Mouse (Mus musculus) heart, adult 2 months (tissue): ENCODE measurements around the gene Bcl10. TPM values are rescaled to one million over a fixed set of nuclear protein-coding genes. Genes with fewer than 3 reads are reported as not detected.
A peak's percentile ranks its signal among the peaks of the same experiment; 100 is the strongest.
"Not testable (repeated sequence)": the region's sequence is repeated elsewhere in the genome, so short reads cannot be mapped to it uniquely, and the experiment has no call there.

Experiments used
- DNase-seq, 2 experiments: peaks; one replicate each; pipeline ENCODE4 v3.0.0; 2021
- H3K27ac ChIP-seq: fragments of 200-600 bp; 2 replicates; pipeline ENCODE4 v1.8.1; 2022
- H3K27me3 ChIP-seq: fragments of 200-500 bp; 2 replicates; pipeline ENCODE4 v1.6.1; 2012; ENCODE audit warnings: mild to moderate bottlenecking, low read length, inconsistent platforms, mixed read lengths; ENCODE audit not compliant: control insufficient read depth, insufficient read depth
- H3K36me3 ChIP-seq: fragments of 200-500 bp; 2 replicates; pipeline ENCODE4 v1.6.1; 2012; ENCODE audit warnings: low read length, inconsistent platforms; ENCODE audit not compliant: control insufficient read depth, insufficient read depth
- H3K4me1 ChIP-seq: fragments of 200-500 bp; 2 replicates; pipeline ENCODE4 v1.6.1; 2011; ENCODE audit warnings: low read length; ENCODE audit not compliant: control insufficient read depth, insufficient read depth
- H3K4me3 ChIP-seq: fragments of 200-600 bp; 2 replicates; pipeline ENCODE4 v1.8.1; 2022
- H3K79me2 ChIP-seq: fragments of 200-500 bp; replicated peaks from 2 replicates; pipeline ENCODE4 v1.6.1; 2012; ENCODE audit warnings: mild to moderate bottlenecking, inconsistent platforms, low read length, moderate library complexity, mixed read lengths; ENCODE audit not compliant: control insufficient read depth, insufficient read depth
- H3K9ac ChIP-seq: fragments of 200-500 bp; 2 replicates; pipeline ENCODE4 v1.6.1; 2012; ENCODE audit warnings: low read depth, mild to moderate bottlenecking, control low read depth, inconsistent platforms, low read length, mixed read lengths
- CTCF ChIP-seq: fragments of 200-600 bp; IDR thresholded peaks from 2 replicates; pipeline ENCODE4 v1.8.1; 2022; ENCODE audit warnings: antibody characterized with exemption, mild to moderate bottlenecking, moderate library complexity
- EP300 ChIP-seq: fragments of 200-500 bp; IDR thresholded peaks from 2 replicates; pipeline ENCODE4 v1.6.1; 2011; ENCODE audit warnings: low read depth, low read length, control low read depth; ENCODE audit not compliant: insufficient read depth
- POLR2A ChIP-seq: fragments of 200-500 bp; IDR thresholded peaks from 2 replicates; pipeline ENCODE4 v1.6.1; 2011; ENCODE audit warnings: mild to moderate bottlenecking, low read depth, low read length, control low read depth; ENCODE audit not compliant: insufficient read depth
- WGBS: fragments of 180-500 bp; shearing (Covaris S2); methylation state at CpG from one replicate; pipeline ENCODE4 v1.1.7; 2018; 5-methylcytosine and 5-hydroxymethylcytosine counted together
- intact Hi-C: fragments of 180-260 bp; cut with DNase I; formaldehyde crosslinking; loops from one replicate; pipeline ENCODE4 v1.15.1; 2025
- polyA plus RNA-seq: library from polyadenylated mRNA; depleted of rRNA; stranded (reverse); fragments of >200 nt; gene quantifications from 2 replicates; pipeline ENCODE4 v1.2.3, GENCODE M21; 2012
- total RNA-seq, 2 experiments: library from RNA; stranded (reverse); gene quantifications; 2 replicates each; pipeline ENCODE4 v1.2.3; 2021

Bcl10 gene
- total and polyA plus RNA-seq, 3 experiments: 11.0 to 19.3 (median 17.7) TPM

DNA sequence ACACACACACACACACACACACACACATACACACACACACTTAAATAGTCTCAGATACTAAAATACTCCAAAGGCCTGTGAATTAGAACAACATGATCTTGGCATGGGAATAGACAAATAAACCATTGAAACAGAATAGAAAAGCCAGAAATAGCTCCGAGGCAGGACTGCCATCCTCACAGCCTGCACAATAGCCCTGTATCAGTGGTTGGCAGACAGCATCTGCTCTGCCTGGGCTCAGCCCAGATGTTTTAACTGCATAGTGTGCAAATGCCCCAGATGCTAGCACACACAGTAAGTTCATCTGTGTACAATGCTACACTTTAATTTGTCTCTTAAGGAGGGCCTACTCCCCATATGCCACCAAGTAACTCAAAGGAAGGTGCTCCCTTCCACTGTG lies 37.2 kb downstream of the Bcl10 start:
- 33% methylated on average over 1 of the region's 1 CpGs for WGBS
- peak in 1 of 2 experiments; percentile 39 for DNase-seq
- Histone ChIP-seq H3K36me3 (no peaks in the 10 kb centered on the region), H3K27me3 (no peaks in the 10 kb centered on the region), H3K4me1 (peaks cover 6% of the 10 kb centered on the region), H3K9ac (no peak overlapping the region), H3K79me2 (no peaks in the 10 kb centered on the region), H3K4me3 (no peak overlapping the region), H3K27ac (no peak overlapping the region; the same call in 1 of the 2 replicates)
- intact Hi-C loops: no loop called here
- TF ChIP-seq EP300 (0 out of 2 replicates have a peak, but pooled peaks have one; percentile 22), CTCF (no peak)

DNA sequence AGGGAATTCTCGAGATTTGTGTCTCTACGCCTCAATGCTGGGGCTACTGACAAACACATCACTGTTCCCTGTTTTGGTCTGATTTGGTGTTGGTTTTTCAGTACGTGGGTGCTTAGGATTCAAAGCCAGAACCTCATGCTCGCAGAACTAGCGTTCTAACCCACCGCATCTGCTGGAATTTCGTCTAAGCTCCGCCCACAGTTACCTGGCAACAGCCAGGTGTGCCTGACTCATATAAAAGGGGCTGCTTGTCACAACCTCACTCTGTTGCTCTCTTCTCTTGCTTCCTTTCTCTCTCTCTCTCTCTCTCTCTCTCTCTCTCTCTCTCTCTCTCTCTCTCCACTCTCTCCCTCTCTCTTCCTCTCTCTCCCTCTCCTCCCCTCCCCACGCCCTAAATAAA lies 39.8 kb downstream of the Bcl10 start:
- Histone ChIP-seq H3K27ac (peak overlapping the region; percentile 64; the same call in 1 of the 2 replicates), H3K79me2 (no peaks in the 10 kb centered on the region), H3K4me1 (peaks cover 6% of the 10 kb centered on the region), H3K36me3 (no peaks in the 10 kb centered on the region), H3K4me3 (no peak overlapping the region), H3K9ac (no peak overlapping the region), H3K27me3 (no peaks in the 10 kb centered on the region)
- DNase-seq: no peak
- intact Hi-C loops: no loop called here
- 64% methylated on average over 9 of the region's 9 CpGs for WGBS
- TF ChIP-seq EP300: no peak
- no peak for TF ChIP-seq CTCF
- TF ChIP-seq POLR2A: no peak

DNA sequence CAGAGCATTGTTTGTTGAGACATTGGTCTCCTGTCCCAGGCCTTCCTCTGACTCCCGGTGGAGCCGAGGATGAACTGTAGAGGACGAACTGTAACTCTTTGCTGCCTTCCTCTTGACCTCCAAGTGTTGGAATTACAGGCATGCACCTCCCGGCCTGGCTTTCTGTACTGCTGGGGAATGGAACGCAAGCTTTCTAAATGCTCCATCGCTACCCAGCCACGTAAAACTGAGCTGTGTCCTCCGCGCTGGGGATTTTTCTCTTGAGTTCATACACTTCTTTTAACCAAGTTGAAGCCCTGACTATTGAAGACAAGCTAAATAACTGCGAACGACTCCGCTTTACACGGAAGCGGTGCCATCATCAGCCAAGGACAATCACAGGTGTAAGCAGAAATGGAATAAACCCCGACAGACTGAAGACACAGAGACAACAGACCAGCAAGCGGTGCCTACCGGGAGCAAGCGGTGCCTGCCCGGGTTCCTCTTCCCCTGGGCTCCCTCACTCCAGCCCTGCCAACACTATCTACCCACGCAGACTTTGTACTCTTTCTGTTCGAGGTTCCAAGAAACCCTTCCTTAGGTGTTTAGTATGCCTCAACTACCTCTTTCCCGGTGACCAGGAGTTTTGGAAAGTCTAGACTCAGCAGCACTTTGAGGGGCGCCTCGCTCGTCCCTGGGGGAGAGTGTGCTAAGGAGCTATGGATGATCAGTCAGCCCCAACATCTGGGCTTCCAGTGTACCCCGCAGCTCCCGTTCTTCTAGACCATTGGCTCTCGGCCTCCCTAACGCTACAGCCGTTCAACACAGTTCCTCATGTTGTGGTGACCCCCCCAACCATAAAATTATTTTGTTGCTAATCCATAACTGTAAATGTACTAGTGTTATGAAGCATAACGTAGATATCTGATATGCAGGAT lies 40.8 kb downstream of the Bcl10 start:
- 0 out of 2 replicates have a peak, but pooled peaks have one; percentile 26 for TF ChIP-seq POLR2A
- no peak for TF ChIP-seq EP300
- Histone ChIP-seq H3K79me2 (no peaks in the 10 kb centered on the region), H3K9ac (peak overlapping the region; percentile 47), H3K27me3 (no peaks in the 10 kb centered on the region), H3K27ac (peak overlapping the region; percentile 64), H3K36me3 (no peaks in the 10 kb centered on the region), H3K4me3 (peak overlapping the region; percentile 18; the same call in 1 of the 2 replicates), H3K4me1 (peaks cover 6% of the 10 kb centered on the region)
- intact Hi-C loops: loop anchor here (1.0 kb wide), 1 partner anchor 25 kb away; no protein-coding TSS in a partner anchor
- peak; percentile 31 to 32 for DNase-seq
- 36% methylated on average over 31 of the region's 31 CpGs for WGBS

DNA sequence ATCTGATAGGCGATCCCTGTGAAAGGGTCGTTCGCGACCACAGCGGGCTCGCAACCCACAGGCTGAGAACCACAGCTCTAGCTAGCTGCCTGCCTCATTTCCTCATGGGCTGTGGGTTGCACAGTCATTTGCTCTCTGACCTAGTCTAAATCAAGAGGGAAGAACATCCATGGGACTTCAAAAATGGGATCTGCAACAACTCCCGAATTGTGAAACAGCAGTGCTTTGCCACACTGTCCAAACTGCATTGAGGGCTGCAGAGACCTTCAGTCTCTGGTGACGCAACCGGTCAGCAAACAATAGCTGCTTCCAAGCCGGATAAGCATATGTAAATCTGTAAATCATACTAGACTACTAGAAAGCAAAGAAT lies 41.4 kb downstream of the Bcl10 start:
- TF ChIP-seq POLR2A: no peak
- no peak for TF ChIP-seq EP300
- TF ChIP-seq CTCF: no peak
- WGBS: 24% methylated on average over 10 of the region's 10 CpGs
- peak; percentile 39 to 43 for DNase-seq
- Histone ChIP-seq H3K9ac (no peak overlapping the region), H3K79me2 (no peaks in the 10 kb centered on the region), H3K4me3 (no peak overlapping the region; the same call in 1 of the 2 replicates), H3K27me3 (no peaks in the 10 kb centered on the region), H3K27ac (peak overlapping the region; percentile 64), H3K4me1 (peaks cover 6% of the 10 kb centered on the region), H3K36me3 (no peaks in the 10 kb centered on the region)
- intact Hi-C loops: no loop called here

DNA sequence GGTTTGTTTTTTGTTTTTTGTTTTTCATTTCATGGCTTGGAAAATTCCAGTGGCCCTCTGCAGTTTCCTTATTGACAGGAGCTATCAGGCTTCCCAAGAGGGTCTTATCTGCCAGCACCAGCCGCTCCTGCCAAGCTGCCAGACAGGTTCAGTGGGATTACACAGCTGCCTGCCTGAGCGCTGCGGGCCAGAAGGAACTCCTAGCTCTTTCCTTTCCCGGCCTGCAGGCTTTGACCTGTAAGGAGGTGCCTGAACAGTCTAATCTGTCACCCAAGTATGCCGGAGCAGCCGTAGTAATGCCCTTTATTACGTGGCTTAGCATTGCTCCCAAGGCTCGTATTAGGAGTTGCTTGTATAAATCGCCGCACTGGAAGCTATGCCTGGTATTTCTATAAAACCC lies 41.9 kb downstream of the Bcl10 start:
- no peaks in the 10 kb centered on the region for H3K36me3 ChIP-seq
- peak; percentile 64 to 72 for DNase-seq
- H3K4me3 ChIP-seq: no peak overlapping the region; the same call in 1 of the 2 replicates
- 10% methylated on average over 10 of the region's 10 CpGs for WGBS
- H3K4me1 ChIP-seq: peaks cover 6% of the 10 kb centered on the region
- peak overlapping the region; percentile 9; the same call in 1 of the 2 replicates for H3K9ac ChIP-seq
- TF ChIP-seq CTCF (no peak), EP300 (0 out of 2 replicates have a peak, but pooled peaks have one; percentile 38), POLR2A (0 out of 2 replicates have a peak, but pooled peaks have one; percentile 30)
- intact Hi-C loops: no loop called here
- H3K27ac ChIP-seq: peak overlapping the region; percentile 64
- no peaks in the 10 kb centered on the region for H3K79me2 ChIP-seq
- no peaks in the 10 kb centered on the region for H3K27me3 ChIP-seq

DNA sequence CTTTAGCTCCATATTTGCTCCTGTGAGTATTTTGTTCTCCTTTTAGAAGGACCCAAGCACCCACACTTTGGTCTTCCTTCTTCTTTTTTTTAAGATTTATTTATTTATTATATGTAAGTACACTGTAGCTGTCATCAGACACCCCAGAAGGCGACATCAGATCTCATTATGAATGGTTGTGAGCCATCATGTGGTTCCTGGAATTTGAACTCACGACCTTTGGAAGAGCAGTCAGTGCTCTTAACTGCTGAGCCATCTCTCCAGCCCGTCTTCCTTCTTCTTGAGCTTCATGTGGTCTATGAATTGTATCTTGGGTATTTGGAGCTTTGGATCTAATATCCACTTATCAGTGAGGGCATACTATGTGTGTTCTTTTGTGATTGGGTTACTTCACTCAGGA lies 43.0 kb downstream of the Bcl10 start:
- DNase-seq, H3K79me2 ChIP-seq, H3K4me1 ChIP-seq, H3K4me3 ChIP-seq, intact Hi-C loops, H3K36me3 ChIP-seq, H3K27ac ChIP-seq, H3K9ac ChIP-seq, H3K27me3 ChIP-seq: not testable (repeated sequence)
- 88% methylated on average over 3 of the region's 3 CpGs for WGBS
